Mouse (Mus musculus) neutrophil, adult 5-6 weeks (primary cell): ENCODE data around the gene Ttc25. TPM values are rescaled to one million over a fixed set of nuclear protein-coding genes. Genes with fewer than 3 reads are reported as not detected.
"Not testable (repeated sequence)": the region's sequence is repeated elsewhere in the genome, so short reads cannot be mapped to it uniquely, and the experiment has no call there.

Experiments
- ATAC-seq: fragments of 151-379, 151-347 bp; 2 replicates; pipeline ENCODE4 v1.8.0; 2017; ENCODE audit warnings: mild to moderate bottlenecking, moderate TSS enrichment; ENCODE audit not compliant: insufficient number of reproducible peaks, poor library complexity, low FRiP score, severe bottlenecking; ENCODE audit errors: extremely low read depth
- total RNA-seq: library from RNA; stranded (forward); fragments of 200-1000 nt; gene quantifications from 2 replicates; pipeline ENCODE4 v1.2.3, GENCODE M21; 2017

Gene Ttc25
- total RNA-seq, 1 experiment from 2014 or later, result 1.0 TPM

DNA sequence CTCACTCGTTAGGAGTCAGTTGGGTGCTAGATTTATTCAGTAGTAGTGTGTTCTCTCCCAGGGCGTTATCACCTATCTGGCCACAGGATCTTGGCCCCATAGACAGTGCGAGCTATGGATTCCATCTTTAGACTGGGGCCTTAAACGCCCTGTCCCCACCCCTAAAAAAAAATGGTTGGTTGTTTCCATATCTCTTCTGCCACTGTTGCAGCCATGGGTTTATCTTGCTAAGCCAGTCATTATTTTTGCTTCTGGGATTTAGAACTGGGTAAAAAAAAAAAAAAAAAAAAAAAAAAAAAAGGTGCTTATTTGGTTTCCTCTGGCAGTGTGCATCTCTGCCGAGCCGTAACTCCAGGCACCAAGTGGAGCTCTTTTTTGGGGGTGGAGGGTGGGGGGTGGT lies 19.3 kb downstream of the Ttc25 start:
- no peak for ATAC-seq

DNA sequence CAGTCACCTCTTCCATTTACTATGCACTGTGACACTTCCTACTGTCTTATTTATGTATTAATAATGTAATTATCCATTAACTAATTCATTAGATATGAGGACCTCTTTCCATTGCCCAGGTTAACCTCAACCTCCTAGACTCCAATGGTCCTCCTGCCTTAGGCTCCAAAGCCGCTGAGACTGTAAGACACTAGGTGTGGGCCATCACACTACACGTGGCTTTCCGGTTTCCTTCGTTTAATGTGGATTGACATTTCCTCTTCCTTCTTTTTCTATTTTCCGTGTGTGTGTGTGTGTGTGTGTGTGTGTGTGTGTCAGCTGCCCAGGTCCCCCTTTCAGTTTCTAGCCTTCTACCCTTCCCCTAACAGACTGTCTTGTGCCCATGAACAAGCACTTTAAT lies 21.8 kb downstream of the Ttc25 start:
- ATAC-seq, result no peak

DNA sequence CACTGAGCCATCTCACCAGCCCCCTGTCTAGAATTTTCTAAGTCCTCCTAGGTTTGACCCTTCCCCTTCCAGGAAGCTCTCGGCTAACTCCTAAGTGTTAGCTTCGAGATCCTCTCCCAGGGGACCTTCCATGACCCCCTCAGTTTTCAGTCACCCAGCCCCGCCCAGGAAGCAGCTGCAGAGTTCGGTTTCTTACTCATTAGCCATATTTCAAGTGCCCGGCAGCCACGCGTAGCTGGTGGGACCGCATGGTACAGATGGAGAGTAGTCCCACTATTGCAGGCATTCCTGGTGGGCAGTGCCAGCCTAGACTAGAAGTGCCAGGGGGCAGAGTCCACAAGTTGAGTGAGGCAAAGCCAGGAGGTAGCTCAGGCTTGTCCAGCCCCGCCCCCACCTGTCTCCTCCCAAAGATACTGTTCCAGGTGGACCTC lies 22.4 kb downstream of the Ttc25 start:
- no peak for ATAC-seq

DNA sequence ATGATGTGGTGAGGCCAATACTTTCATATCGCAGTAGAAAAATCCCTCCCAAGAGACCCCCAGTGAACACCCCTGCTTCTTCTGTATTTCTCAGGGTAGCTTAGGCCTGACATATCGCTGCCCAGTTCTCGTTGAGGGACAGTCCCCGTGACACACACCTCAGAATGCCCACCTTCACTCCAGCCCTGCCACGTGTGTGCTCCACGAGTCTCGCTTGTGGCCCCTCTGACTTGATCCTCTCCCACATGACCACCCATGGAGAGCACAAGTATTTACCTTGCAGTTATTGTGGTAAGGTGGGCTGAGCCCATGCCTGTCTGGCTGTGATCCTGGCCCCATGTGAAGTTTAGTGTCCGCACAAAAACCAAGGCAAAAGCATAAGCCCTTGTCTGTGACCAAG lies 23.3 kb downstream of the Ttc25 start:
- ATAC-seq, result no peak

DNA sequence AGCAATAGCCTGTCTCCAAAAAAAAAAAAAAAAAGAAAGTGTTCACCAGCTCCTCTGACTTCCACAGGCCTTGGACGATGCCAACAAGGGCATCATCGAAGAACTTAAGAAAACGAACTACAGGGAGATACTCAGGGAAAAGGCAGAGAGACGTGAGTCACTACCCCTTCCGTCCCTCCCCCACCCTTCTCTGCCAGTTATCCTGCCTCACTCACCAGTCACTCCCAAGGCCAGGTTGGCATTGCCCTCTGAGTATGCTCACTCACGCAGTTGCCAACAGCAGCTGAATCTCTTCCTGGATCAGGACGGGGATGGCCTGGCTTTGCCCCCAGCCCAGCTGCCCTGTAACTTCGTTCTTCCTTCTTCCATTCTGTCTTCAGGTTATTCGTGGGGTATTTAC lies 24.4 kb downstream of the Ttc25 start:
- ATAC-seq, result no peak

DNA sequence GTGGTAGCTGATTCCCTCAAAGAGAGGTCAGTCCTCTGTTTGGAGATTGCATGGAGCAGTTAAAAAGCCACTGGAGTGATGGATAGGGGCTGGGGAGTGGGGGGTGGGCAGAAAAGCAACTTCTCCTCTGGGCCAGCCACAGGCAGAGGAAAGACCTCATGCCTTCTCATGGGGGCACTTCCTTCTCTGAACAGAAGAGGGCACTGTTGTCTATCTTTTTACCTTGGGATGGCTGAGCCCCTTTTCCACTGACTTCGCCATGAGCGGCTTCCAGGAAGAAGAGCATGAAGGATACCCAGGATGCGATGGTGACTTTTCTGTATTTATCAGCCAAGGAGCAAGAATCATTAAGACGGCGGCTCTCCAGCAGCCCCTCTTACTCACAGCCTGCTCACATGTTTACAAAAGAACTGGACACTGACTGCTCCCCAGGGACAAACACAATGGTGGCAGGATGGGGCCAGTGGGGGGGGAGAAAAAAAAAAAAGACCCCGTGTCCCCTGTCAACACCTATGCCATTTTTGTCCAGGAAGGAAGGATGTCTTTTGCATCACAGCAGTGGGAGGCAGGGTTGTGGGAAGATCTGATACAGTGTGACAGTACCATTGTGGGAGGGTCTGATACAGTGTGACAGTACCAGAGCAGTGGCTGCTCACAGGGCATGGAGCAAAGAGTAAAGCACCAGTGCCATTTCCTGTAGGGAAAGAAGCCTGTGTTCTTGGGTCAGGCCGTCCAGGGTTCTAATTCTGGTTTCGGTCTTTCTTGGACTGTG lies 25.2 kb downstream of the Ttc25 start:
- peak; percentile 36; the same call in 1 of the 2 replicates for ATAC-seq

DNA sequence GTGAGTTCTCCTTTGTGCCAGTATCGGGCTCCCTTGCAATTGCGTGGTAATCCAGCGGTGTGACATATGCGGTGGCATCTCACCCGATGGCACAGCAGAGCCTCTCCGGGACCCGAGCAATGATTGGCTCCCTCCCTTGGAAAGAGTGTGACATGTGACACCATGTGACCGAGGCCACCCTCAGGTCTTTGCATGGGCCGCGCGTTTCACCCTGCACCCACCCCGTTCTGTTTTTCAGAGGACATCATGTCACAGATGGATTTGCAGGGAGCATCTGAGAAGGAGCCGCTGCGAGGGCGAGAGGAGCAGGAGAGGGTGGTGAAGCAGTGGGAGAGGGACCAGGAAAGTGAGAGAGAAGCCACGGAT lies 25.8 kb downstream of the Ttc25 start:
- ATAC-seq, result peak; percentile 10; the same call in 1 of the 2 replicates

DNA sequence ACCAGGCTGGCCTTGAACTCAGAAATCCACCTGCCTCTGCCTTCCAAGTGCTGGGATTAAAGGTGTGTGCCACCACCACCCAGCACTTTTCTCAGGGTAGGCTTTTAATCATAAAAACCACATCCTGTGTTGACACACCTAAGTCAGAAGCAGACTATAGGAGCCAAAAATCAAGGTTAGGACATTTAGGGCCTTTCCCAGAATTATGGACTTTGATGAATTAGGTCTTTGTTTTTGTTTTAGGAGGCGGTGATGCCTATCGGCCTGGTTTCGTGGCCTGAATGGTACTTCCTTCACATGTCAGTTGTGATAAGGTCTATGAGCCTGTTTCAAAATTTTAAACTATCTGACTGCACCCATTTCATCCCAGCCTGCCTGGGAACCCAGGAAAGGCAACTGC lies 28.8 kb downstream of the Ttc25 start:
- no peak for ATAC-seq

DNA sequence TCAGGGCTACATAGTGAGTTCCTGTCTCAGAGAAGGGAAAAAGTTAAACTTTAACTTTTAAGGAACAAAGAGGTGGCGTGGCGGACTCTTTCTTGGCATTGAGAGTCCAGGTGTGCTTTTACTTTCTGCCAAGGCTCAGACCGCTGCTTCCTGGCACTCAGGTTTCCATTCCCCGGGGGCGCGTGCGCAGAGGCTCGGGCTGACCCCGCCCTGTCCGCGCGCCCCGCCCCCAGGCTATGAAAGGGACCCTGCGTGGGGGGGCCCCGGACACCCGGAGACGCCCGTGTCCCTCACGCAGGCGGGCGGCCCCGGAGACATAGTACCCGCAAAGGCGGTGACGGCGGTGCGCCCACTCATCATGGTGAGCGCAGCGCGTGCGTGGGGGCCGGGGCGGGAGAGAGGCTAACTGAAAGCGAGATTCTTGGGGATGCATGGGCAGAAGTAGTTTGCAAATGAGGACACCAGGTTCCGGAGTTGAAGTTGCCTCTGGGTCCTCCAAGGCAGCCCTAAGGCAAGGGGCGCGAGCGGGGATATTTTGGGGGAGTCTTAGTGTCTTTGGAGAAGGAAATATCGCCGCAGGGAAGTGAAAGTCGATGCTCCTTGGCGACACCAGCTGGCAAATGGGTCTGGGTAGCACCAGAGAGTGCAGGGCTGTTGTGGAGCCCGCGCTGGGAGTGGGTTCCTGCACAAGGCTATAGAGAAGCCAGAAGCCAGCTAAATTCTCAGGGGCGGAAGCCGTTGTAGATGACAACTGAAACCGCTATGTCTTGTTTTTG lies 29.5 kb downstream of the Ttc25 start, which contains the start of gene Cnp:
Gene Cnp, plus strand, starts transcription at position 197 of the 776 bp plus-strand sequence.
- peak; percentile 34 for ATAC-seq

DNA sequence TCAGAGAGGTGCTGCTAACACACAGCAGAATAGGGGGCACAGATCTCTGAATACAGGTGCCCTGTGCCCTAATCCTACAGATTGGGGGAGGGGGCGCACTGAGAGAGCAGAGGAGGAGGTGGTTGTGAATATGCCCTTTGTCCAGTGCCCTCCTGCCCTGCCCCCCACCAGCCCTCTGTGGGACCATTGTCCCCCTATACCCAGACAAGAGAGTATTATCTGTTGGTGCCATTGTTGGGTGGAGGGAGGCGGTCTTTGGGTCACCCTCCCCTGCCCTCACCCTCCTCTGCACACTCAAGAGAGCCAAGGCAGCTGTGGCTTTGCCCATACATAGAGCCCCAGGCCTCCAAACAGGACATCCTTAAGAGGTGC lies 30.1 kb downstream of the Ttc25 start:
- no peak for ATAC-seq

DNA sequence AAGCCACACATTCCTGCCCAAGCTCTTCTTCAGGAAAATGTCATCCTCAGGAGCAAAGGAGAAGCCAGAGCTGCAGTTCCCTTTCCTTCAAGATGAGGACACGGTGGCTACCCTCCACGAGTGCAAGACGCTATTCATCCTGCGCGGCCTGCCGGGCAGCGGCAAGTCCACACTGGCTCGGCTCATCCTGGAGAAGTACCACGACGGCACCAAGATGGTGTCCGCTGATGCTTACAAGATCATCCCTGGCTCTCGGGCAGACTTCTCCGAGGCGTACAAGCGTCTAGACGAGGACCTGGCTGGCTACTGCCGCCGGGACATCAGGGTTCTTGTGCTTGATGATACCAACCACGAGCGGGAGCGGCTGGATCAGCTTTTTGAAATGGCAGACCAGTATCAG lies 30.8 kb downstream of the Ttc25 start:
- no peak for ATAC-seq

DNA sequence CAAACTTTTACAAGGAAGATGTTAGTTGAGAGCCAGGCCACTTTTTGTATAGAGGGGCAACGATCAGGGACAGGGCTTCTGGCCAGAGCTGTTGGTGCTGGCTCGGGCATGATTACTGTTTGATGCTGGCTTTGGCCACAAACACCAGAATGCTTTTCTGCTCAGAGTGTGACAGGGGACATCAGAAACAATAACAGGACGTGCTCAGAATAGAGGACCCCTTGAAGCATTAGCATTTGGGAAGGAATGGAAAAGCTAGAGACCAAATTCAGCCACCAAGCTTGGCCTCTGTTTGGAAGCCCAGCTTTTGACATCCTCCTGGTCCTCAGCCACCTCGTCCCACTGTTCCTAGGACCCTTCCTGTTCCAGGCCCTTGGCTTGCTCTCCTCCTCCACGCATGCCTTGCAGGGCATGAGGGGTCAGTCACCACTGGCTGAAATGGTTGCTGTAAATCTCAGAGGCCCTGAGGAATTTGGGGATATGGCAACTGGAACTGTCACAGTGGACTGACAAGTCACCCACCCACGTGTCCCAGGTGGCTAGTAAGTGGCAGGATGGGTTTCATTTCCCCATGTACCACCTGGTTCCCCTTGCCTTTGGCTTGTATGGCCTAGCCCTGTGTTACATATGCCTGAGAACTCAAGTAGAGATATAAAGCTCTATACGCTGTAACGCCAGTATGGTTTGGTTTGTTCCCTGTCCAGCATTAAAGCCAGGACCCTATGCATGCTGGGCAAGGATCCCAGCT lies 32.6 kb downstream of the Ttc25 start:
- peak; percentile 51; the same call in 1 of the 2 replicates for ATAC-seq

DNA sequence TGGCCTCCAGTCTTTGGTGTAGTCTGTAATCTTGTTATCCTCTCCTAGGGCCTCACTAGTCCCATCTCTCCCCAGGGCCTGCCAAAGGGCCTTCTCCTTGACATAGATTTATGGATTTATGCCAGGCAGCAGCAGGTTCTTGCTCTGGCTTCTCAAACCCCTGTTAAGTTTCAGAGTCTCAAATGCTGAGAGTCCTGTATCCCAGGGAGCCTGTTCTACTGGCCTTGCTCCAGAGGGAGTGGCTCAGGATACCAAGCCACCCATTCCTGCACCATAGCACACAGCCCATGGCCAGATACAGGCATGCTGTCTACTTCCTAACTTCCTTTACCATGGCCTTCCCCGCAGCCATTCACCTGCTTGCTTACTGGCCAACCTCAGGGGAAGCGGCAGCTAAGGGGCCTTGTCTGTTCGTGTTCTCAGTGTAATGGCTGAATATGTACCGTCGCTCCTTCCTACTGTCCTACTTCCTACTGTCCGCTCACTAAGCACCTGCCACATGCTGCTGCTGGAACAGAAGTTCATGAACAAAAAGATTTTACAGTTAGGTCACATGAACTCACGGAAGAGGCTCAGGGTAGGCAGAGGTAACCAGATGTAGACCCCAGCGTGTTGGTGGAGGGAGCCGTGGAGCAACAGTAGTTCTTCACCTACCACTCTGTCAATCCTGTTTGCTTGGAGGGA lies 33.9 kb downstream of the Ttc25 start:
- no peak for ATAC-seq

DNA sequence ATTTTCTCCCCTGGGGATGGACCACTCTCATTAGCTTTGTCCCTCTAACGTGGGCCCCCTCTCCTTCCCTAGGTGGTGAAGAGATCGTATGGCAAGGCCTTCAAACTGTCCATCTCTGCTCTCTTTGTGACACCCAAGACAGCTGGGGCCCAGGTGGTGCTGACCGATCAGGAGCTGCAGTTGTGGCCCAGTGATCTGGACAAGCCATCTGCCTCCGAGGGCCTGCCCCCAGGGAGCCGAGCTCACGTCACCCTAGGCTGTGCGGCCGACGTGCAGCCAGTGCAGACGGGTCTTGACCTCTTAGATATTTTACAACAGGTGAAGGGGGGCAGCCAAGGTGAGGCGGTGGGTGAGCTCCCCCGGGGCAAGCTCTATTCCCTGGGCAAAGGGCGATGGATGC lies 34.9 kb downstream of the Ttc25 start:
- no peak for ATAC-seq

DNA sequence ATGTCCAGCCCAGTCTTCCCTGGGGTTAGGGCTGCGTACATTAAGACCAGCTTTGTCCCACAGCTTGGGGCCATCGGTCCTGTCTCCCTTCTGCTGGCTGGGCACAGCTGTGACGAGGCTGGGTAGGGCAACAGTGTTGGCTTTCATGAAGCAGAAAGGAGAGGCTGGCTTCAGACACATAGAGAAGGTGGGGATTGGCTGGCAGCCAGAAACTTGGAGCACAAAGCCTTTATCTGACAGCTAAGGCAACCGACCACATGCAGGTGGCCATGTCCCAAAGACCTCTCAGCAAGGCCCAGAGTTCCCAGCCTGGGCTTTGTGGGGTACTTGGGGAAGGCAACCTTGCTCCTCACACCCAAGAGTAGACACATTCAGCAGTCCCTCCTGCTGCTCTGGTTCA lies 36.3 kb downstream of the Ttc25 start:
- ATAC-seq, result no peak

DNA sequence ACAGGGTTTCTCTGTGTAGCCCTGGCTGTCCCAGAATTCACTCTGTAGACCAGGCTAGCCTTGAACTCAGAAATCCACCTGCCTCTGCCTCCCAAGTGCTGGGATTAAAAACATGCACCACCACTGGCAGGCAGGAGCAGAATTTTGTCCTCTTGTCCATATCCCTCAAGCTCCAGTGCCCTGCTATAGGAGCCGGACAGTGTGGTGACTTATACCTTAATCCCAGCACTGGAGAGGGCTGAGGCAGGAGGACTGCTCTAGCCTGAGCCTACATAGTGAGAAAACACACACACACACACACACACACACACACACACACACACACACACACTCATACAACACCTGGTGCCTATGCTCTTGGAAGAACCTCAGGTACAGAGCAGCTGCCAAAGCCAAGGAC lies 37.0 kb downstream of the Ttc25 start:
- ATAC-seq, result not testable (repeated sequence)

DNA sequence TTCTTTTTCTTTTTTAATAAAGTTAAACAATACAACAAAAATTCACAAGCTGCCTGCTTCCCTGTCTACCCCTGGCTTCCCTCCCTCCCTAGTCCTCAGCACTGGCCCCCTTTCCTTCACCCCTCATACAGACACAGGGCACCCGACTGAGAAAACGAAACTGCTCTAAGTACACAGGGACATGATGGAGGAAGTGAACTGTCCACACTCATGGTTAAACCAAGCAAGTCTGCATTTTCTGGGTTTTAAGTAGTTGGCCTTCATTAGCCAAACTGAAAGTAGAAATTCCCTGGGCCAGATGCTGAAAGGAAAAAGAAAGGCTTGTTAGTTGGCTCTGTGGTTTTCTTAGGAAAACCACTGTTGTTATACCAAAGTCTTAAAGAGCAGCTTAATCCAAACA lies 37.4 kb downstream of the Ttc25 start:
- ATAC-seq, result no peak

DNA sequence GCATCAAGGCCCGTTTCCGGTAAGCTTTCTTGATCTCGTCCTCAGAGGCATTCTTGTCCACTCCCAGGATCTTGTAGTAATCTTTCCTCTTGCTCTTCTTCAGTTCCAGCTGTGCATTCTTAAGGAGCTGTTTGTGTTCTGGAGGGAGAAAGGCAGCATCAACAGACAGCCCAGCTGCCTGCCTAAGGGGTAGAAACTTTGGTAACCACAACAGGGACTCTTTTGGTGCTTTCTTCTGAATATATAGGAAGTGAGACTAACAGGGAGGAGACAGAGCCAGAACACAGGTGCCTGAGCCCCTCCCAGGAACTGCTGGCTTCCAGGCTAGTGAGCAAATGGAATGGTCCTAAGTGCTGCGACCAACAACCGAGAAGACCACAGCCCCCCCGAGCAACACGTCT lies 39.2 kb downstream of the Ttc25 start:
- peak; percentile 62 for ATAC-seq

DNA sequence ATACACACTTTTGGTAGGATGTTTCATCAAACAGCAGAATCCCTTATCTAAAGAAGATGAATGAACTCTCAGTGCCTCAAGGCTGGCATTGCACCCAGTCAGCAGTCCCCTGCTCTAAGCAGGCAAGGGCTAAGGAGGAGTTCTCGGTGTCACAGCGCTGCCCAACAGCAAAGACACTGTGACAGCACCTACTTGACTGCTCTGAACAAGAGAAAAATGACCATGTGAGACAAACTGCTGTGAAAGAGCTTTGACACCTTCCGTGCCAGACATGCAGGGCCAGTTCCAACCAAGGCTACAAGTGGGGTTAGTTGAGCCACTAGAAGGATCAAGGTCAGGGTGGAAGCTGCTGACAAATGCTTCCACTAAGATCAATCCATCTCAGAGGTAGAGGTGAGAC lies 39.7 kb downstream of the Ttc25 start:
- no peak for ATAC-seq
